Mouse (Mus musculus): Measurements from ENCODE around the gene Fgd5.

DNA sequence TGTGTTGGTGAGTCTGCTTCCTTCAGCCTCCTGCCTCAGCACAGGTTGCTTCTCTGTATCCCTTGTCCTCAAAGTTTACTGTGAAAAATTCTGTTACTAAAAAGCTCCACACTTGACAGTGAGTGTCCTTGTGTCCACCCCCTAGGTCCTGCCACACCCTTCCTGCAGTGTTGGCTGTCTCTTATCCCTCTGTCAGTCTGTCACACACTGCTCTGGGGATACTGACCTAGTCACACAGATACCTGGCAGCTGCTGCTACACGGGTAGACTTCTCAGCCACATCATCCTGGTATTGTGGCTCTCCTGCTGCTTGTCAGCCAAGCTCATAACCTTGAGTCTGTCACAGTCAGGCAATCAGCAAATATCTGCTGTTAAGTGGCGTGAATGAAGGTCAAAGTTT is 14.1 kb downstream of the Fgd5 start:
- TF ChIP-seq POLR2A (IDR thresholded peaks at IDR 0.05; ENCODE audit: control insufficient read depth, low read depth, low read length) (no peak), CTCF (IDR thresholded peaks at IDR 0.05; ENCODE audit: control insufficient read depth, insufficient read depth, insufficient replicate concordance, low read depth, low read length) (no peak)

Measured in testis, adult 2 months (tissue).